Mouse (Mus musculus) liver, adult 10 weeks (tissue): Measurements from ENCODE around the gene Mks1. TPM values are rescaled to one million over a fixed set of nuclear protein-coding genes. Genes with fewer than 3 reads are reported as not detected.

ENCODE experiments used
- polyA plus RNA-seq: library from polyadenylated mRNA; stranded (reverse); fragments of 350-450 nt; fragmentation: Illumina TruSeq; extraction: RNeasy Lipid Tissue Mini Kit (QIAGEN cat#74804); gene quantifications from one replicate; pipeline ENCODE4 v1.2.3, GENCODE M21; 2014; ENCODE audit warnings: low read depth, low replicate concordance

The Mks1 gene
- polyA plus RNA-seq = 0.19 TPM

DNA sequence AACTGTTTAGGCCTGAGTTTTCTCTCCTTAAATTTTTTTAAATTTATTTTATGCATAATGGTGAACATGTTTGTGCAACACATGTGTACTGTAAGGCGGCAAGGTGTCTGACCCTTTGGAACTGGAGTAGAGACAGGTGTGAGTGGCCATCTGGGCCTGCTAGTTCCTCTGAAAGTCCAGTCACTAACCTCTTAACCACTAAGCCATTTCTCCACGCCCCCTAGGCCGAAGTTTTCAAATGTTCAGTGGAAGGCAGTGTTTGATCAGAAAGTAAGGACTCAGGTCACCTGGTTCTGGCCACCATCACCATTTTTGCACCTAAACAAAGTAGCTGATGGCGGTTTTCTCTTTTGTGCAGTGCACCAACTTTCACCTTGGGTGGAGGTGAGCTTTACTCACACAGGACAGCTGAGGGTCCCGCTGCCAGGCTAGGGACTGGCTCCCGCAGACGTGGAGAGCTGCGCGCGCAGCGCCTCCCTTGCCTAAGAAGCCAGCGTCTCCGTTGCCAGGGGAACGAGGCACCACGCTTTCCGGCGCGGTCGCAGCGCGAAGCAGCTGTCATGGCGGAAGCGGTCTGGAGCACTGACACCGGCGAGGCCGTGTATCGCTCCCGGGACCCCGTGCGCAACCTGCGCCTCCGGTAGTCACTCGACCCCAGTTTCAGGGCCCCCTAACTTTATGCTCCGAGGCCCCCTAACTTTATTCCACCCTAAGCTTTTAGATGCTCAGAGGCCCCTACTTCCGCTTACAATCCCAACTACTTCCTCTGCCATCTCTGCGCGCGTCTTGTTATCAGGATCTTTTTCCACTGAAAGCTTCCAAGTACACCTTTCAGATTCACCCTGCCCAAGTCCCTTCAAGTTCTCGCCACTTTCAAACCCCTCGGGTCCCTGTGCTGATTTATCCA lies at the start of gene Mks1:
Gene Mks1, plus strand, starts transcription at position 526 of the 907 bp plus-strand sequence.

GRCm38 (mm10) chr11:87828239-87828900 lies 24.6 kb upstream of the Mks1 start, which contains the start of gene Lpo:
Gene Lpo, minus strand, starts transcription at chr11:87828289.

DNA sequence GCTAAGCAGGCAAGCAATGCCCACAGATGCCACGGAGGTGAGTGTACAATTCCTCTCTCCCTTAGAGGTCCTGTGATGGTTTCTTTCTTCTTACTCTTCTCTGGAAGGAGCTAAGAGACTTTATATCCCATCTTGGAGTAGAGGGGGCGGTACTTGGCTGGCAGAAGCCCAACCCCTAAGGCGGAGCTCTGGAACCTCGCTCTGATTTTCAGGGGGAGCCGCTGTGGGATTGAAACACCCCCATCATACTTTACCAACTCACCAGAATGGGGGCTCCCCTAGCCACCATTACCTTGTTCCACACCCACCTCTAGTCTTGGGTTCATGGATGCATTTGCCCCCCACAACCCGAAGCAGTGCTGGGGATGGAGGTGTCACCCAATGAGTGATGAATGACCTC lies 22.4 kb downstream of the Mks1 start, which contains the start of gene Epx:
Gene Epx, minus strand, starts transcription at position 101 of the 400 bp plus-strand sequence.

DNA sequence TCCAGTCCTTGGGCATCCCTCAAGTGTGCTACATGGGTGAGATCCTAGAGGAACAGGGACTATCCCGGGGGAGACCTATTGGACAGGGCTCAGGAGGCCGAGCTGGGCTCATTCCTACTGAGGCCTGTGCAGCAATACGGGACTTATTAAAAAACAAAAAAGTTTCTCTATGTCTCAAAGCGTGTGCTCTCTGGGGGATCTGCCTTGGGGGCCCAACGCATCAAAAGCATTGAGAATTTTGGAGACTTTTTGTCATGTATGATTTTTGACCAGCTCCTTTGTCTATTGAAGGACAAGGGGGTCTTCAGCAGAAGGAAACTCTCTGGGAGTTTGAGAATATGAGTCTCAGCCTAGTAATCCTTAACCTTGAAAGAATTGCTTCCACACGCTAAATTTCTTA lies 39.2 kb downstream of the Mks1 start, which contains the start of gene Olfr462:
Gene Olfr462, minus strand, starts transcription at position 101 of the 400 bp plus-strand sequence.

DNA sequence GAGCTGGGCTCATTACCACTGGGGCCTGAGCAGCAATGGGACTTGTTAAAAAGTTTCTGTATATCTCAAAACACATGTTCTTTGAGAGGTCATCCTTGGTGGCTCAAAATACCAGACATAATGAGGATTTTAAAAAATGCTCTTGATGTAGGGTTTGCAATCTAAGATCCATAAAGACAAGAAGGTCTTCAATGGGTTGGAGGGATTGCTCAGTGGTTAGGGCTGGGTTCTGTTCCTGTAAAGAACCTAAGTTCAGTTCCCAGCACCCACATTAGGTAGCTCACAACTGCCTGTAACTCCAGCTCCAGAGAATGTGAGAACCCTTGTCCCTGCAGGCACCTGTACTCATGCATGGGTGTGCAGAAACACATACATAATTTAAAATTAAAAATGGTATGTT lies 44.3 kb downstream of the Mks1 start, which contains the start of gene Olfr463:
Gene Olfr463, minus strand, starts transcription at position 101 of the 400 bp plus-strand sequence.

Other genes starting within 250 kb of the Mks1 start
- not detected for gene Hsf5, start 236.1 kb upstream of the Mks1 start, polyA plus RNA-seq
- 8.6 TPM for gene Rnf43, start 190.5 kb upstream of the Mks1 start, polyA plus RNA-seq
- gene Supt4a, start 115.7 kb upstream of the Mks1 start, polyA plus RNA-seq = 18.1 TPM
- not detected for gene Tspoap1, start 92.7 kb upstream of the Mks1 start, polyA plus RNA-seq
- not detected for gene Mpo, start 59.6 kb upstream of the Mks1 start, polyA plus RNA-seq
- gene Lpo, start 24.9 kb upstream of the Mks1 start, polyA plus RNA-seq = not detected
- not detected for gene Epx, start 22.3 kb downstream of the Mks1 start, polyA plus RNA-seq
- not detected for gene Olfr462, start 39.1 kb downstream of the Mks1 start, polyA plus RNA-seq
- not detected for gene Olfr463, start 44.2 kb downstream of the Mks1 start, polyA plus RNA-seq
- gene Olfr464, start 67.8 kb downstream of the Mks1 start, polyA plus RNA-seq = not detected
- 120 TPM for gene Dynll2, start 134.3 kb downstream of the Mks1 start, polyA plus RNA-seq
- 208 TPM for gene Srsf1, start 194.2 kb downstream of the Mks1 start, polyA plus RNA-seq
- gene Vezf1, start 215.1 kb downstream of the Mks1 start, polyA plus RNA-seq = 15.5 TPM
- gene Cuedc1, start 244.8 kb downstream of the Mks1 start, polyA plus RNA-seq = 0.19 TPM